Mouse (Mus musculus): Measurements from ENCODE around the gene Rem2.

The Rem2 gene

GRCm38 (mm10) chr14:54475941-54476844 lies at the start of gene Rem2:
TSS of gene Rem2 (plus strand) at chr14:54476100.
- DNase-seq (ENCODE audit: low spot score), result no peak

GRCm38 (mm10) chr14:54426689-54427398 lies 49.1 kb upstream of the Rem2 start, which contains the start of gene Mrpl52:
TSS of gene Mrpl52 (plus strand) at chr14:54426909.
- peak; percentile 88 for DNase-seq (ENCODE audit: low spot score)

GRCm38 (mm10) chr14:54427696-54428095 lies 48.2 kb upstream of the Rem2 start:
- no peak for DNase-seq (ENCODE audit: low spot score)

- DNase-seq (ENCODE audit: low spot score), result no peak
Measured at GRCm38 (mm10) chr14:54428421-54428820, 47.5 kb upstream of the Rem2 start.

- DNase-seq (ENCODE audit: low spot score), result peak; percentile 44
Measured at GRCm38 (mm10) chr14:54429332-54430093, 46.4 kb upstream of the Rem2 start.

GRCm38 (mm10) chr14:54430406-54431145 lies 45.3 kb upstream of the Rem2 start:
- DNase-seq (ENCODE audit: low spot score), result no peak

- peak; percentile 78 for DNase-seq (ENCODE audit: low spot score)
Measured at GRCm38 (mm10) chr14:54431334-54432077, 44.4 kb upstream of the Rem2 start, which contains the start of gene Mmp14. TSS of gene Mmp14 (plus strand) at chr14:54431612.

- DNase-seq (ENCODE audit: low spot score), result no peak
Measured at GRCm38 (mm10) chr14:54432078-54432836, 43.6 kb upstream of the Rem2 start.

GRCm38 (mm10) chr14:54432837-54433830 lies 42.8 kb upstream of the Rem2 start:
- no peak for DNase-seq (ENCODE audit: low spot score)

GRCm38 (mm10) chr14:54433941-54434531 lies 41.9 kb upstream of the Rem2 start:
- no peak for DNase-seq (ENCODE audit: low spot score)

GRCm38 (mm10) chr14:54435194-54435918 lies 40.5 kb upstream of the Rem2 start:
- no peak for DNase-seq (ENCODE audit: low spot score)

- no peak for DNase-seq (ENCODE audit: low spot score)
Measured at GRCm38 (mm10) chr14:54439155-54439554, 36.7 kb upstream of the Rem2 start.

- DNase-seq (ENCODE audit: low spot score), result no peak
Measured at GRCm38 (mm10) chr14:54439610-54440009, 36.3 kb upstream of the Rem2 start.

GRCm38 (mm10) chr14:54440538-54440937 lies 35.4 kb upstream of the Rem2 start:
- DNase-seq (ENCODE audit: low spot score), result no peak

GRCm38 (mm10) chr14:54441365-54441764 lies 34.5 kb upstream of the Rem2 start:
- no peak for DNase-seq (ENCODE audit: low spot score)

- no peak for DNase-seq (ENCODE audit: low spot score)
Measured at GRCm38 (mm10) chr14:54442548-54442947, 33.4 kb upstream of the Rem2 start.

GRCm38 (mm10) chr14:54443196-54443595 lies 32.7 kb upstream of the Rem2 start:
- peak; percentile 41 for DNase-seq (ENCODE audit: low spot score)

All from ovary, adult 18-20 months (tissue).